Mouse (Mus musculus) heart, postnatal 14 days (tissue): Measurements from ENCODE around the gene Cib3. TPM values are rescaled to one million over a fixed set of nuclear protein-coding genes. Genes with fewer than 3 reads are reported as not detected.
A peak's percentile ranks its signal among the peaks of the same experiment; 100 is the strongest.

ENCODE experiments used
- DNase-seq, 2 experiments: peaks; one replicate each; pipeline ENCODE4 v3.0.0; 2021 to 2022
- intact Hi-C: fragments of 180-260 bp; cut with DNase I; formaldehyde crosslinking; loops from one replicate; pipeline ENCODE4 v1.15.1; 2025
- long read RNA-seq, 2 experiments: library from polyadenylated mRNA; stranded (forward); transcript quantifications; one replicate each; pipeline ENCODE4 v2.0.0; 2021
- total RNA-seq, 2 experiments: library from RNA; stranded (reverse); gene quantifications; 2 replicates each; pipeline ENCODE4 v1.2.3; 2021

The Cib3 gene
- total RNA-seq, result not detected
- long read RNA-seq, experiment 1, result 0 reads
- long read RNA-seq, experiment 2, result 0 reads

GRCm38 (mm10) chr8:72212751-72213150 lies at the start of gene Cib3:
TSS of gene Cib3 (minus strand) at chr8:72212837.
- intact Hi-C loops, result no loop called here
- DNase-seq, result no peak

DNA sequence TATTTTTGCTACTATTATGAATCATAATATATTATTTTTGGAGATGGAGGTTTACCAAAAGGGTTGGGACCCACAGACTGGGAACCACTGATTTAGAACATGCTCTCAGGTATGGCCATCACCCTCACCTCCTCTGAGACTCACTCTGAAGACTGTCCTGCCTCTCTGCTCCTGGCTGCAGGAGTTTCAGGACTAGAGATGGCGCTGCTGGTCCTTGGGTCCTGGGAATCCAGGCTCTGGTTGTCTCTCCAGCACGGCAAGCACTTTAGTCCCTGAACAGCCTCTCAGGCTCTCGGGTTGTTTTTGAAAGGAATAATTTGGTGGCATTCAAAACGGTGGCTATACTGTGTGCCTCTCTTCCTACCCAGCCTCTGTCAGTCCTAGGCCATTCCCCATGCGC lies 49.2 kb upstream of the Cib3 start:
- intact Hi-C loops, result loop anchor here (1.0 kb wide), 1 partner anchor 103 kb away; no protein-coding TSS in a partner anchor
- peak; percentile 52 for DNase-seq

DNA sequence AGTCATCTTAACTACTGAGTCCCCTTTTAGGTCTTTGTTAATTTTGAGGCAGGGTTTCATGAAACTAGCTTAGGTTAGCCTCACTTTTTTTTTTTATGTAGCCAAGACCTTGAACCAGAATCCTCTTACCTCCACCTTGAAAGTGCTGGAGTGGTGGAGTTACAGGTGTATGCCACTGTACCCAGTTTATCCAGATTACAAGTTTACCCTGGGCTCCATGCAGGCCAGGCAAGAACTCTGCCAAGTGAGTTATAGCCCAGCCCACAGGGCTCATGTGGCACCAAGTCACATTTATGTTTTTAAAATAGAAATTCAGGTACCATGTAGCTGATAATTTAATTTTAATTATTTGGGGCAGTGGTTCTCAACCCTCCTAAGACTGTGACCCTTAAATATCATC lies 48.8 kb upstream of the Cib3 start:
- DNase-seq, result no peak
- intact Hi-C loops, result no loop called here

- intact Hi-C loops, result no loop called here
Measured at GRCm38 (mm10) chr8:72261019-72261418, 48.4 kb upstream of the Cib3 start.

DNA sequence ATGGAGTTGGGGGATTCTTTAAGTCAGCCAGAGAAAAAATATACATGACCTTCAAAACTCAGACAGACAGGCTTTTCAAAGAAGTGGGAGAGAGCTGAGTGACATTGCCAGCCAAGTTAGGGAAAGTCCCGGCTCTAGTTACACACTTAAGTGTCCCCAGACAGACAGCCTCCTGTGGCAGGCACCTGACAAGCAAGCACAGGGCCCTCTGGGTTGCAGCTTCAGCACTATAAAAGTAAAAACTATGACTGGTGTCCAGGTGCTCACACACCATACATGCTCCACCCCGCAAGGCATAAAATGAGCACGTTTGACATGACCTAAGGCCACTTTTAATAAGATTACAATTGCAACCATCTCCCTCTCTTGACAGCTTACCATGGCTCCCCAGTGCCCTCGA lies 47.9 kb upstream of the Cib3 start:
- intact Hi-C loops, result no loop called here
- DNase-seq, result no peak

More at GRCm38 (mm10) chr8:72261019-72261418, 48.4 kb upstream of the Cib3 start:
- peak; percentile 57 to 79 for DNase-seq

DNA sequence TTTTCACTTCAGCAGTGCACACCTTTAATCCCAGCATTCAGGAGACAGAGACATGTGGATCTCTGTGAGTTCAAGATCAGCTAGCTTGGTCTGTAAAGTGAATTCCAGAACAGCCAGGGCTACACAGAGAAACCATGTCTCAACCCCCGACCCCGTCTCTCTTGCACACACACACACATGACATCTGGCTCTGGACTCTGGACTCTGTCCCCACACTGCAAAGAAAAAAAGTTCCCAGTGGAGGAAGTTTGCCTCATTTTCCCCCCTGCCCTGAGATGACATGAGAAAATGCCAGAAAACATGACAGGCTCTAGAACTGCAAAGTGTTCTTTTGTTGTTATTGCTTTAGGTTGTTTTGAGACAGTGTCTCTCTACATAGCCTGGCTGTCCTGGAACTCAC lies 47.2 kb upstream of the Cib3 start:
- intact Hi-C loops, result loop anchor here (2.0 kb wide), 1 partner anchor 83 kb away; no protein-coding TSS in a partner anchor
- no peak for DNase-seq

DNA sequence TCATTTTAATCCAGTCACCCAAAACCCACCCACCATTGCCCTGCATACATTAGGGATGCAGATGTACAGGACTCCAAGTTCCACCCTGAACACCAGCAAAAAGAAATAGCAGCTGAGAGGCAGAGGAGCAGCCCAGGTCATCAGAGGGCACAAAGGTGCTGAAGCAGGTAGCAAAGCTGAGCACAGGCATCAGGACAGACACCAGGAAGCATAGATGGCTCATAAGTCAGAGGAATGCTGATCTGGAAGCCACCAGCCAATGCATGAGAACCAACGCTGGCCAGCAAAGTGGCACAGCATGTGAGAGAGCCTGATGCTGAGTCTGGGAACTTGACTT lies 45.2 kb upstream of the Cib3 start:
- intact Hi-C loops, result loop anchor here (2.0 kb wide), 1 partner anchor 81 kb away; no protein-coding TSS in a partner anchor
- DNase-seq, result no peak

GRCm38 (mm10) chr8:72257171-72257901 lies 44.7 kb upstream of the Cib3 start:
- peak; percentile 48 to 67 for DNase-seq
- intact Hi-C loops, result no loop called here

- DNase-seq, result no peak
Measured at GRCm38 (mm10) chr8:72244610-72245009, 32.0 kb upstream of the Cib3 start.

DNA sequence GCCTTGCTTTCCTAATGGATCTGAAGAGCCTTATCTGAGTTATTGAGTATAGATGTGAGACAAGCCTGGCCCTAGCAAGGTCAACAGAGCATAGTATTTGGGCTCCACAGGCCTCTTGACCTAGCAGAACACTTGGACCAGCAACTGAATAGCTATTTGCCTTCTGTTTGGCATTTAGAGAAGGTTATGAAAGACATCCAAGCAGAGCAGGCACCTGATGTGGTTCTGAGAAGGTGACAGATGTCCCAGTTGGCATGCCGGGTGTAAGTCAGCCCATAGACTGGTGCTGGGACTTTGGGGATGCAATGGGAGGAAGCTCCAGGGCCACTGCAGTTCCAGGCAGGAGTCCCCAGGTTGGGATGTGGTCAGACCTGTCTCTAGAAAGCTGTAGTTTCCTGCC lies 29.6 kb upstream of the Cib3 start:
- no peak for DNase-seq
- intact Hi-C loops, result loop anchor here (5.0 kb wide), 1 partner anchor 65 kb away; no protein-coding TSS in a partner anchor

More at GRCm38 (mm10) chr8:72244610-72245009, 32.0 kb upstream of the Cib3 start:
- intact Hi-C loops, result loop anchor here (5.0 kb wide), 1 partner anchor 67 kb away; no protein-coding TSS in a partner anchor

DNA sequence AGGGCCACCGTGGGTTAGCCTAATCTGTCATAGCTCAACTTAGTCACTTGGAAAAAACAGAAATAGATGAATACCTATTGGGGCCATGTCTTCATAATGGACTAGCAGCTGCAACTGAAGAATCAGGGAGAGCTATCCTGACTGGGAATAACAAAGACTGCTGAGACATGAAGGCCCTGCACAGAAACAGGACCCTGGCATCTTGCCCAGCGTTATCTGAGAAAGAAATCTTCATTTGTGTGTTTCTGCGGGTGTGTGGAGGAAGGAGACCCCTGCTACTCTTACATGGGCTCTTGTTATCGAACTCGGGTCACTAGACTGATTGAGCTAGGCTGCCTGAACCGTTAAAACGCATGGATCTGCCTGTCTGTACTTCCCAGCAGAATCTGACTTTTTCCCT lies 28.3 kb upstream of the Cib3 start:
- intact Hi-C loops, result loop anchor here (5.0 kb wide), 1 partner anchor 64 kb away; no protein-coding TSS in a partner anchor
- no peak for DNase-seq

DNA sequence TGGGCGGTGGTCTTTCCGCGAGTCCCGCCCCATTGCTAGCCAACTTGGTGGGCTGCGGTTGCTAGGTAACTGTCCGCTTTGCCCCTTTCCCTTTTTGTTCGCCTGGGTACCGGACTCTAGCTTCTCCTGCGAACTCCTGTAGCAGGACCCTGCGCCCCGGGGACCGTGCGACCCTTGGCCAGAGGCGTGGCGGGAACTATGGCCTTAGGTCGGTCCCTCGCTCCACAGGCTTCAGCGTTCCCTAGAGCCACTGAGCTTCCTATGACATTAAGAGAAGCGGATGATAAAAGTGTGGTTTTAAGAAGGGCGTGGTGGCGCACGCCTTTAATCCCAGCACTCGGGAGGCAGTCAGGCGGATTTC lies 27.7 kb upstream of the Cib3 start:
- intact Hi-C loops, result loop anchor here (5.0 kb wide), 1 partner anchor 63 kb away; no protein-coding TSS in a partner anchor
- no peak for DNase-seq

DNA sequence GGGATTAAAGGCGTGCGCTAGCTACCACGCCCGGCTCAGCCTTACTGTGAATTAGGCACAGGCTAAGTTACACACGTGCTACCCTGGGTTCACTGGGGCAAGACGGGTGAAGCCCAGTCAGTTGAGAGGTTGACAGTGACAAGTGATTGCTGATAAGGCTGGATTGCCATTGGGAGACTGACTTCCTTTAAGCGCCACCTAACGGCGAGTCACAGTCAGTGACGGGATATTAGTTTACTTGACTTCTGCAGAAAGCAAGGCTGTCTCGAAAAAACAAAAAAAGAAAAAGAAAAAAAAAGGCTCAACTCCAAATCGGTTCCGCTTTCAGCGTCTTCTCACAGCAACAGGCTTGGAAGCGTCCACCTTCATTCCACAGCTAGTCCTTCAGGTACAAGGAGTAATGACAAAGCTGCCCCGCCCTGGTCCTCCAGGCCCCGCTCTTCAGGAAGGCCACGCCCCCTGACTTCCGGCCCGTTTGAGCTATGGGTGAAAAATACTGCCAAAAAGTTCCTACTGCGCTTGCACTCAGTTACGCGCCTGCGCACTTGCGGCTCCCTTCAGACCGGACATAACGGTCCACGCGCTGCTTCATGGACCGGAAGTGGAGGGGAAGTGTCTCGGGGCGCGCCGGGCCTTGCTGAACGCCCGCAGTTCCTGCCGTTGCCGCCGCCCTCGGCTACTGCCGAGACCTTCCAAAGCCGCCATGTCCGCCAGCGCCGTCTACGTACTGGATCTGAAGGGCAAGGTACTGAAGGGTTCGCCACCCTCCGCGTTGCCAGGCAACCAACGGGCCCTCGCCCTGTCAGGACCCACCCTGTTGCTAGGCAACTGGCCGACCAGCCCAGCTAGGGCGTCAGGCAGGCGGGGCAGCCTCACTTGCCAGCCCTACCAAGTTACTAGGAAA lies 27.1 kb upstream of the Cib3 start, which contains the start of gene Ap1m1:
Gene Ap1m1 (plus strand): TSS at position 520 of the 904 bp plus-strand sequence.
- intact Hi-C loops, result loop anchor here (5.0 kb wide), 1 partner anchor 62 kb away; no protein-coding TSS in a partner anchor
- peak; percentile 97 to 98 for DNase-seq

GRCm38 (mm10) chr8:72222656-72223055 lies 10.0 kb upstream of the Cib3 start:
- intact Hi-C loops, result loop anchor here (5.0 kb wide), 1 partner anchor 45 kb away; no protein-coding TSS in a partner anchor
- no peak for DNase-seq

DNA sequence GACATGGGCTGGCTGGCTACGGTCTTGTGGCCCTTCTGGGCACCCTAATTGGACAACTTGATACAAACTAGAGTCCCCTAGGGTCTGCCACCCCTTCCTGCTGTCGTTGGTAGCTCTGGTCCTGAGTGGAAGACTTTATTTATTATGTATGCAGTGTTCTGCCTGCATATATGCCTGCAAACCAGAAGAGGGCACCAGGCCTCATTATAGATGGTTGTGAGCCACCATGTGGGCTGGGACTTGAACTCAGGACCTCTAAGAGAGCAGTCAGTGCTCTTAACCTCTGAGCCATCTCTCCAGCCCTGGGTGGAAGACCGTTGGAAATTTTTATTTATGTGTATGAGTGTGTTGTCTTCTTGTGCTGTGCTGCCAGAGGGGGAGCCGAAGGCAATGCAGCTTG lies 8.1 kb upstream of the Cib3 start:
- intact Hi-C loops, result loop anchor here (5.0 kb wide), 1 partner anchor 43 kb away; no protein-coding TSS in a partner anchor
- no peak for DNase-seq

DNA sequence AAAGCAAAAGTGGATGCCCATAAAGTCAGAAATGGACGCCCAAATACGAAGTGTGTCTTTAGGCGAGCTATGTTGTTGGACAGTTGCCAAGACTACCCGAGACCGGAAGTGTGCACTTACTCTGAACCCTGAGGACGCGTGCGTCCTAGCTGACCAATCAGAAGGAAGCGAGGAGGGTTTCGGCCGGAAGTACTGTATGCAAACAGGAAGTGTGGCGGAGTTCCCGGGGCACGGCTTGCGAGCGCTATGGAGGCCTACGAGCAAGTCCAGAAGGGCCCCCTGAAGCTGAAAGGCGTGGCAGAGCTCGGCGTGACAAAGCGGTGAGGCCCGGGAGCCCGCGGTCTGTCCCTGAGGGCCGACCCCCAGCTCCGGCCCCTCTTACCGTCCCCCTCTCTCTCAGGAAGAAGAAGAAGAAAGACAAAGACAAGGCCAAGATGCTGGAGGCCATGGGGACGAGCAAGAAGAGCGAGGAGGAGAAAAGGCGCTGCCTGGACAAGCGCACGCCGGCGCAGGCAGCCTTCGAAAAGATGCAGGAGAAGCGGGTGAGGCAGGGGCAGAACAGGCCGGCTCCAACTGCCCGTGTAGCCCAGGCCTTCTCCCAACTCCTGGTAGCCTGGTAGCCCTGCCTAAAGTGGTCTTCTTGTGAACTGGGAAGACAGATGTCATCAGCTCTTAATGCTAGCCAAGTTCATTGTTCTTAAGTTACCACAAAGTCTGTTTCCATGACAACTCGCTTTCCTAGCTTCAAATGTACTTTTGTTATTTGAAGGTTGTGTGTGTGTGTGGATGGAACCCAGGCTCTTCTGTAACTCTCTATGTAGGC lies 7.1 kb upstream of the Cib3 start, which contains the start of gene Fam32a:
Gene Fam32a (plus strand): TSS at position 190 of the 823 bp plus-strand sequence.
- peak; percentile 84 to 90 for DNase-seq
- intact Hi-C loops, result loop anchor here (5.0 kb wide), 1 partner anchor 42 kb away; no protein-coding TSS in a partner anchor

- DNase-seq, result no peak
- intact Hi-C loops, result no loop called here
Measured at GRCm38 (mm10) chr8:72218781-72219540, 6.3 kb upstream of the Cib3 start.

DNA sequence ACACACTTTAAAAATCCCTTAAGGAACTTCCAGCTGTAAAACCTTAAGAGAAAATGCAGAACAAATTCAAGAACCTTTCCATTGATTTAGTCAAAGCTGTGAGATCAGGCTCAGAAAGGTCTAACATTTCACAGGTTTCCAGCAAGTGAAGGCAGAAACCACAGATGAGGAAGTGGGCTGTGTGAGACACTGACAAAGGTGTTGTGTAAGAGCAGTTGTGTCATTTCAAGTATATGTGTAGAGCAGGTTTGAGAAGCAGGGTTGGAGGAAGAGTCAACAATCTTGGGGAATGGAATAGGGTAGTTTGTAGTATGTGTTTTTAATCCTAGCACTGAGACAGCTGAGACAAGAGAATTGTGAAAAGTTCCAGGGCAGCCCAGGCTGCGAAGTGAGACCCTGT lies 3.2 kb upstream of the Cib3 start:
- no peak for DNase-seq

GRCm38 (mm10) chr8:72215060-72215459 lies 2.4 kb upstream of the Cib3 start:
- intact Hi-C loops, result no loop called here
- DNase-seq, result peak in 1 of 2 experiments; percentile 12

More for the DNA sequence above, 3.2 kb upstream of the Cib3 start:
- intact Hi-C loops, result no loop called here
